Mouse (Mus musculus) ES-E14 (cell line): ENCODE data around the gene Etv6. TPM values are rescaled to one million over a fixed set of nuclear protein-coding genes. Genes with fewer than 3 reads are reported as not detected.

ENCODE experiments used
- DNase-seq: peaks from one replicate; pipeline ENCODE4 v3.0.0-alpha.2; 2013; ENCODE audit warnings: low read depth, low spot score
- H3K27ac ChIP-seq: 2 replicates; pipeline ENCODE4 v1.5.1; 2012; ENCODE audit warnings: low read depth, mild to moderate bottlenecking, low read length, moderate library complexity, mixed read lengths; ENCODE audit not compliant: poor library complexity, insufficient read depth, severe bottlenecking
- H3K36me3 ChIP-seq: 2 replicates; pipeline ENCODE4 v1.6.1; 2012; ENCODE audit warnings: mild to moderate bottlenecking, low read length, moderate library complexity, mixed read lengths; ENCODE audit not compliant: control insufficient read depth, poor library complexity, insufficient read depth, severe bottlenecking
- H3K4me1 ChIP-seq, 2 experiments: fragments of 150-350 bp in 1 of 2; sonication (generic) in 1 of 2; 2 replicates each; pipeline ENCODE4 v1.6.1; 2012; ENCODE audit warnings: low read length in 2 of 2, mild to moderate bottlenecking in 1 of 2, mixed read lengths in 1 of 2; ENCODE audit not compliant: control insufficient read depth in 2 of 2, insufficient read depth in 2 of 2, poor library complexity in 1 of 2
- H3K4me3 ChIP-seq, 2 experiments: fragments of 150-350 bp in 1 of 2; sonication (generic) in 1 of 2; 2 replicates each; pipeline ENCODE4 v1.5.1; 2012; ENCODE audit warnings: low read length in 2 of 2, low read depth in 1 of 2, mild to moderate bottlenecking in 1 of 2, mixed read lengths in 1 of 2; ENCODE audit not compliant: insufficient read depth in 1 of 2, poor library complexity in 1 of 2, severe bottlenecking in 1 of 2
- H3K9ac ChIP-seq: 2 replicates; pipeline ENCODE4 v1.6.1; 2012; ENCODE audit warnings: low read depth, mild to moderate bottlenecking, low read length, mixed read lengths; ENCODE audit not compliant: poor library complexity, insufficient read depth, severe bottlenecking
- H3K9me3 ChIP-seq: fragments of 150-350 bp; sonication (generic); 2 replicates; pipeline ENCODE4 v1.6.1; 2012; ENCODE audit warnings: low read depth, mild to moderate bottlenecking, low read length; ENCODE audit not compliant: control insufficient read depth, insufficient read depth
- CHD2 ChIP-seq: IDR thresholded peaks from 2 replicates; pipeline ENCODE4 v1.6.1; 2014; ENCODE audit warnings: mild to moderate bottlenecking, low read depth, low read length, inconsistent platforms
- HCFC1 ChIP-seq: IDR thresholded peaks from 2 replicates; pipeline ENCODE4 v1.6.1; 2012; ENCODE audit warnings: low read length, inconsistent platforms, borderline replicate concordance; ENCODE audit not compliant: insufficient read depth
- MAFK ChIP-seq: IDR thresholded peaks from 2 replicates; pipeline ENCODE4 v1.6.1; 2014; ENCODE audit warnings: mild to moderate bottlenecking, low read depth, low read length, inconsistent platforms; ENCODE audit not compliant: insufficient read depth
- ZC3H11A ChIP-seq: IDR thresholded peaks from 2 replicates; pipeline ENCODE4 v1.6.1; 2012; ENCODE audit warnings: low read depth, mild to moderate bottlenecking, inconsistent platforms, low read length, borderline replicate concordance
- ZNF384 ChIP-seq: IDR thresholded peaks from 2 replicates; pipeline ENCODE4 v1.6.1; 2012; ENCODE audit warnings: low read depth, low read length, inconsistent platforms
- in situ Hi-C, 2 experiments: fragments of 600-800 bp; cut with MboI; formaldehyde crosslinking; loops; one replicate each; pipeline ENCODE4 v1.15.1; 2025; ENCODE audit warnings: low sequenced_read_pairs in 2 of 2, inconsistent platforms in 1 of 2; ENCODE audit not compliant: unreplicated experiment in 2 of 2
- total RNA-seq: library from RNA; depleted of rRNA; stranded (reverse); fragments of 300-350 nt; gene quantifications from 2 replicates; pipeline ENCODE4 v1.2.3, GENCODE M21; 2012

The Etv6 gene
- total RNA-seq, 1 experiment, result 11.8 TPM

GRCm38 (mm10) chr6:134190597-134191278, 155.2 kb downstream of the Etv6 start:
- no peaks in the 10 kb centered on the region for H3K9me3 ChIP-seq
- H3K4me1 ChIP-seq, result peaks cover 0 to 9% of the 10 kb centered on the region in 2 experiments; a peak in 2 of 4 replicates
- in situ Hi-C loops, result no loop called here
- H3K4me3 ChIP-seq, result no peak overlapping the region
- H3K9ac ChIP-seq, result no peak overlapping the region
- TF ChIP-seq ZC3H11A (no peak), HCFC1 (no peak), MAFK (no peak), CHD2 (no peak), ZNF384 (no peak)
- no peaks in the 10 kb centered on the region for H3K36me3 ChIP-seq
- H3K27ac ChIP-seq, result no peak overlapping the region
- DNase-seq, result no peak

GRCm38 (mm10) chr6:134192710-134193109, 157.2 kb downstream of the Etv6 start:
- H3K9me3 ChIP-seq, result no peaks in the 10 kb centered on the region
- H3K27ac ChIP-seq, result no peak overlapping the region
- no peaks in the 10 kb centered on the region; the same call in 1 of the 2 replicates for H3K36me3 ChIP-seq
- peaks cover 0 to 9% of the 10 kb centered on the region in 2 experiments; a peak in 2 of 4 replicates for H3K4me1 ChIP-seq
- TF ChIP-seq CHD2 (no peak), HCFC1 (no peak), ZC3H11A (no peak), MAFK (no peak), ZNF384 (no peak)
- no peak overlapping the region for H3K9ac ChIP-seq
- in situ Hi-C loops, result no loop called here
- no peak overlapping the region for H3K4me3 ChIP-seq
- no peak for DNase-seq

GRCm38 (mm10) chr6:134199895-134200294, 164.4 kb downstream of the Etv6 start:
- H3K9ac ChIP-seq, result no peak overlapping the region
- in situ Hi-C loops, result no loop called here
- TF ChIP-seq ZNF384 (no peak), ZC3H11A (no peak), CHD2 (no peak)
- H3K36me3 ChIP-seq, result no peaks in the 10 kb centered on the region; the same call in 1 of the 2 replicates
- no peak overlapping the region for H3K4me3 ChIP-seq
- H3K4me1 ChIP-seq, result peaks cover 6 to 16% of the 10 kb centered on the region in 2 experiments; a peak in 2 of 4 replicates
- DNase-seq, result peak; percentile 25
- peak overlapping the region; percentile 14; the same call in 1 of the 2 replicates for H3K27ac ChIP-seq
- no peaks in the 10 kb centered on the region for H3K9me3 ChIP-seq

- Histone ChIP-seq H3K36me3 (no peaks in the 10 kb centered on the region; the same call in 1 of the 2 replicates), H3K9me3 (no peaks in the 10 kb centered on the region), H3K4me3 (0 out of 4 replicates have a peak overlapping the region, but pooled peaks of 1 of the 2 experiments have one; percentile 12), H3K9ac (no peak overlapping the region), H3K4me1 (peaks cover 6 to 16% of the 10 kb centered on the region in 2 experiments; a peak in 2 of 4 replicates), H3K27ac (peak overlapping the region; percentile 14; the same call in 1 of the 2 replicates)
- TF ChIP-seq ZC3H11A (no peak), MAFK (no peak), ZNF384 (no peak), CHD2 (no peak), HCFC1 (no peak)
- in situ Hi-C loops, result no loop called here
- no peak for DNase-seq
Observed at GRCm38 (mm10) chr6:134200577-134200976, 165.1 kb downstream of the Etv6 start.
